Mouse (Mus musculus) hindbrain, embryonic 16.5 days (tissue): Measurements from ENCODE around the gene Asb2. TPM values are rescaled to one million over a fixed set of nuclear protein-coding genes. Genes with fewer than 3 reads are reported as not detected.

ENCODE experiments used
- ATAC-seq: fragments of 200-750 bp; cut with Nextera tagmentation; 2 replicates; pipeline ENCODE4 v1.8.0; 2017; ENCODE audit warnings: moderate TSS enrichment, moderate library complexity
- H3K27ac ChIP-seq: fragments of 300-500 bp; sonication (generic); 2 replicates; pipeline ENCODE4 v1.5.1; 2014; ENCODE audit warnings: low read depth, mild to moderate bottlenecking, control low read depth, low read length, moderate library complexity
- H3K27me3 ChIP-seq: fragments of 300-500 bp; sonication (generic); replicated peaks from 2 replicates; pipeline ENCODE4 v1.6.1; 2014; ENCODE audit warnings: low read length; ENCODE audit not compliant: control insufficient read depth, insufficient read depth
- H3K36me3 ChIP-seq: fragments of 300-500 bp; sonication (generic); 2 replicates; pipeline ENCODE4 v1.6.1; 2014; ENCODE audit warnings: mild to moderate bottlenecking, low read length, moderate library complexity, mixed read lengths; ENCODE audit not compliant: control insufficient read depth, insufficient read depth
- H3K4me1 ChIP-seq: fragments of 300-500 bp; sonication (generic); 2 replicates; pipeline ENCODE4 v1.6.1; 2014; ENCODE audit warnings: low read depth, low read length; ENCODE audit not compliant: control insufficient read depth, insufficient read depth
- H3K4me2 ChIP-seq: fragments of 300-500 bp; sonication (generic); 2 replicates; pipeline ENCODE4 v1.6.1; 2014; ENCODE audit warnings: mild to moderate bottlenecking, low read length, control low read depth, moderate library complexity
- H3K4me3 ChIP-seq: fragments of 300-500 bp; sonication (generic); 2 replicates; pipeline ENCODE4 v1.5.1; 2014; ENCODE audit warnings: mild to moderate bottlenecking, low read length, control low read depth, moderate library complexity
- H3K9ac ChIP-seq: fragments of 300-500 bp; sonication (generic); 2 replicates; pipeline ENCODE4 v1.6.1; 2014; ENCODE audit warnings: low read depth, mild to moderate bottlenecking, control low read depth, low read length, moderate library complexity
- H3K9me3 ChIP-seq: fragments of 300-500 bp; sonication (generic); 2 replicates; pipeline ENCODE4 v1.6.1; 2014; ENCODE audit warnings: mild to moderate bottlenecking, low read length, moderate library complexity; ENCODE audit not compliant: control insufficient read depth
- WGBS: fragments of 180-500 bp; shearing (Covaris S2); extraction: QIAGEN DNeasy Blood & Tissue Kit; methylation state at CpG from one replicate; pipeline ENCODE4 v1.1.7; 2014; 5-methylcytosine and 5-hydroxymethylcytosine counted together
- polyA plus RNA-seq: library from polyadenylated mRNA; unstranded; fragments of >200 nt; fragmentation: Nextera tagmentation; extraction: Ambion mirVana; gene quantifications from 2 replicates; pipeline ENCODE4 v1.2.1, GENCODE M21; 2015

Gene Asb2
- polyA plus RNA-seq, 1 experiment from 2014 or later = 1.4 TPM

GRCm38 (mm10) chr12:103296292-103296691 is 59.5 kb downstream of the Asb2 start:
- Histone ChIP-seq H3K27me3 (no peaks in the 10 kb centered on the region), H3K4me2 (no peak overlapping the region), H3K9ac (no peak overlapping the region), H3K4me1 (peaks cover 3% of the 10 kb centered on the region; the same call in 1 of the 2 replicates), H3K4me3 (no peak overlapping the region), H3K9me3 (no peaks in the 10 kb centered on the region), H3K36me3 (no peaks in the 10 kb centered on the region), H3K27ac (no peak overlapping the region)
- WGBS = 17% methylated on average over 4 of the region's 4 CpGs
- peak; percentile 66 for ATAC-seq

- Histone ChIP-seq H3K4me1 (peaks cover 3% of the 10 kb centered on the region; the same call in 1 of the 2 replicates), H3K36me3 (no peaks in the 10 kb centered on the region), H3K27me3 (no peaks in the 10 kb centered on the region), H3K9ac (no peak overlapping the region), H3K4me2 (no peak overlapping the region), H3K27ac (no peak overlapping the region), H3K4me3 (no peak overlapping the region), H3K9me3 (no peaks in the 10 kb centered on the region; the same call in 1 of the 2 replicates)
- 89% methylated on average over 3 of the region's 3 CpGs for WGBS
- no peak for ATAC-seq
Measured at GRCm38 (mm10) chr12:103292366-103292765, 63.4 kb downstream of the Asb2 start.

- Histone ChIP-seq H3K9ac (no peak overlapping the region), H3K27ac (no peak overlapping the region), H3K4me2 (no peak overlapping the region), H3K27me3 (no peaks in the 10 kb centered on the region), H3K4me3 (no peak overlapping the region), H3K4me1 (no peaks in the 10 kb centered on the region), H3K36me3 (no peaks in the 10 kb centered on the region), H3K9me3 (no peaks in the 10 kb centered on the region; the same call in 1 of the 2 replicates)
- ATAC-seq = peak; percentile 45; the same call in 1 of the 2 replicates
- WGBS = 64% methylated on average over 4 of the region's 4 CpGs
Measured at GRCm38 (mm10) chr12:103287276-103287675, 68.5 kb downstream of the Asb2 start.

- no peak for ATAC-seq
- Histone ChIP-seq H3K9me3 (no peaks in the 10 kb centered on the region), H3K9ac (no peak overlapping the region), H3K27ac (no peak overlapping the region), H3K4me3 (no peak overlapping the region), H3K4me1 (no peaks in the 10 kb centered on the region), H3K36me3 (no peaks in the 10 kb centered on the region), H3K27me3 (no peaks in the 10 kb centered on the region), H3K4me2 (no peak overlapping the region)
- WGBS = 92% methylated on average over 3 of the region's 3 CpGs
Measured at GRCm38 (mm10) chr12:103283411-103283810, 72.4 kb downstream of the Asb2 start.

- ATAC-seq = no peak
Measured at GRCm38 (mm10) chr12:103282936-103283335, 72.9 kb downstream of the Asb2 start.

GRCm38 (mm10) chr12:103281912-103282311 is 73.9 kb downstream of the Asb2 start:
- Histone ChIP-seq H3K27me3 (no peaks in the 10 kb centered on the region), H3K36me3 (no peaks in the 10 kb centered on the region)
- 72% methylated on average over 4 of the region's 4 CpGs for WGBS

More at GRCm38 (mm10) chr12:103282936-103283335, 72.9 kb downstream of the Asb2 start:
- Histone ChIP-seq H3K27ac (no peak overlapping the region), H3K4me1 (no peaks in the 10 kb centered on the region), H3K27me3 (no peaks in the 10 kb centered on the region), H3K4me2 (no peak overlapping the region), H3K9ac (no peak overlapping the region), H3K36me3 (no peaks in the 10 kb centered on the region), H3K4me3 (no peak overlapping the region), H3K9me3 (peaks cover 3% of the 10 kb centered on the region)
- 69% methylated on average over 6 of the region's 6 CpGs for WGBS

GRCm38 (mm10) chr12:103281491-103281890 is 74.3 kb downstream of the Asb2 start:
- peaks cover 5% of the 10 kb centered on the region for H3K9me3 ChIP-seq
- no peak overlapping the region for H3K9ac ChIP-seq
- H3K27ac ChIP-seq = no peak overlapping the region
- ATAC-seq = no peak
- no peak overlapping the region for H3K4me2 ChIP-seq
- no peaks in the 10 kb centered on the region for H3K36me3 ChIP-seq
- no peaks in the 10 kb centered on the region for H3K4me1 ChIP-seq
- no peaks in the 10 kb centered on the region for H3K27me3 ChIP-seq
- no peak overlapping the region for H3K4me3 ChIP-seq
- 71% methylated on average over 2 of the region's 2 CpGs for WGBS

More at GRCm38 (mm10) chr12:103281912-103282311, 73.9 kb downstream of the Asb2 start:
- no peak overlapping the region for H3K27ac ChIP-seq
- H3K9ac ChIP-seq = no peak overlapping the region
- no peak overlapping the region for H3K4me3 ChIP-seq
- no peak for ATAC-seq
- no peak overlapping the region for H3K4me2 ChIP-seq
- H3K4me1 ChIP-seq = no peaks in the 10 kb centered on the region
- peaks cover 5% of the 10 kb centered on the region for H3K9me3 ChIP-seq

GRCm38 (mm10) chr12:103276422-103276821 is 79.4 kb downstream of the Asb2 start:
- Histone ChIP-seq H3K27me3 (no peaks in the 10 kb centered on the region), H3K4me1 (no peaks in the 10 kb centered on the region), H3K4me2 (no peak overlapping the region), H3K9me3 (peaks cover 5% of the 10 kb centered on the region), H3K4me3 (no peak overlapping the region), H3K9ac (no peak overlapping the region), H3K36me3 (no peaks in the 10 kb centered on the region), H3K27ac (no peak overlapping the region)
- ATAC-seq = no peak
- WGBS = 84% methylated on average over 4 of the region's 4 CpGs

GRCm38 (mm10) chr12:103273732-103274131 is 82.1 kb downstream of the Asb2 start:
- H3K4me2 ChIP-seq = no peak overlapping the region
- H3K36me3 ChIP-seq = no peaks in the 10 kb centered on the region
- 93% methylated on average over 2 of the region's 2 CpGs for WGBS
- H3K4me1 ChIP-seq = no peaks in the 10 kb centered on the region
- H3K9me3 ChIP-seq = peaks cover 5% of the 10 kb centered on the region
- H3K27me3 ChIP-seq = no peaks in the 10 kb centered on the region
- no peak overlapping the region for H3K4me3 ChIP-seq
- no peak overlapping the region for H3K27ac ChIP-seq
- no peak overlapping the region for H3K9ac ChIP-seq
- ATAC-seq = no peak

GRCm38 (mm10) chr12:103273051-103273450 is 82.8 kb downstream of the Asb2 start:
- no peak for ATAC-seq
- WGBS = 77% methylated on average over 6 of the region's 6 CpGs
- H3K27ac ChIP-seq = no peak overlapping the region

More at GRCm38 (mm10) chr12:103273051-103273450, 82.8 kb downstream of the Asb2 start:
- no peak overlapping the region for H3K4me3 ChIP-seq
- H3K36me3 ChIP-seq = no peaks in the 10 kb centered on the region
- peaks cover 3% of the 10 kb centered on the region for H3K9me3 ChIP-seq
- no peak overlapping the region for H3K9ac ChIP-seq
- no peaks in the 10 kb centered on the region for H3K4me1 ChIP-seq
- no peaks in the 10 kb centered on the region for H3K27me3 ChIP-seq
- no peak overlapping the region for H3K4me2 ChIP-seq
